Mouse (Mus musculus): ENCODE data around the gene Dhodh.

Dhodh gene

GRCm38 (mm10) chr8:109585652-109586051, 22.8 kb downstream of the Dhodh start:
- DNase-seq (ENCODE audit: low spot score), result no peak

- no peak for DNase-seq (ENCODE audit: low spot score)
These were observed 23.6 kb downstream of the Dhodh start for GRCm38 (mm10) chr8:109584830-109585229.

- no peak for DNase-seq (ENCODE audit: low spot score)
These were observed 24.2 kb downstream of the Dhodh start for GRCm38 (mm10) chr8:109584293-109584692.

DNA sequence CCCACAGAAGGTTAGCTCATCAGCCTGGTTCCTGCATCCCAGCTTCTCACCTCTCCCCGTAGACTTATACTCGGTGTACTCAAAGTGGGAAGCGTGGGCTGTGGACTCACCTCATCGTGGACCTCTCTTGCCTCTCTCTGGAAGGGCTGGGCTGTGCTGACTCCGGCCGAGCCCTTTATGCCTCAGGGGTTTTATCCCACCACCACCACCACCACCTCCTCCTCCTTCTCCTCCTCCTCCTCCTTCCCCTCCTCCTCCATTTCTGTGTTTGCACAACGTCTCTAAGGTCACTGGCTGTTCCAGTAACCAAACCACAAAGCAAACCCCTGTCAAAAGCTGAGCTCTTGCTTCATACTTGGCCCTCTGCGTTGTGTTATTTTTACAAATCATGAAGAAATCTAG, 29.6 kb downstream of the Dhodh start, which contains the start of gene Hp:
Hp (minus strand) TSS at position 273 of the 402 bp plus-strand sequence.
- DNase-seq (ENCODE audit: low spot score), result no peak

- no peak for DNase-seq (ENCODE audit: low spot score)
These were observed 32.2 kb downstream of the Dhodh start for GRCm38 (mm10) chr8:109576311-109576710.

GRCm38 (mm10) chr8:109571139-109571538, 37.3 kb downstream of the Dhodh start:
- no peak for DNase-seq (ENCODE audit: low spot score)

GRCm38 (mm10) chr8:109565498-109566333, 42.8 kb downstream of the Dhodh start, which contains the start of the genes Dhx38 and Txnl4b:
Gene Dhx38, minus strand, starts transcription at chr8:109565861.
Gene Txnl4b, plus strand, starts transcription at chr8:109565892.
- DNase-seq (ENCODE audit: low spot score), result peak; percentile 95

DNA sequence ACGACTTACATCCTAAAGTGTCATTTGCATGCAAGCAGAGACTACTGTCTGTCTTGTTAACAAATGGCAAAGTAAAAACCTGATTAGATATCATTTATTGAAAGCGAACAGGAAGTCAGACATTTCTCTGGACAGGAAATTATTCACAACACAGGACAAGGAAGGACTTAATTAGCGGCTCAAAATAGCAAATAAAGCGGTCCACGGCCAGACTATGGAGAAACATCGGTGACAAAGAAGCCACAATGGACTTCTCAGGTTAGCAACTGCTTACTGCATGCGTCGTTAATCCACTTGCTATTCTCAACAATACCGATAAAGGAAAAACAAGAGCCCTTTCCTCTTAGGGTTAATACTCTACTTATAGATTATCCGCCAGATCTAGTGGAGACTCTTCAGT, 43.7 kb downstream of the Dhodh start:
- DNase-seq (ENCODE audit: low spot score), result no peak

GRCm38 (mm10) chr8:109563881-109564280, 44.6 kb downstream of the Dhodh start:
- DNase-seq (ENCODE audit: low spot score), result no peak

- no peak for DNase-seq (ENCODE audit: low spot score)
These were observed 56.8 kb downstream of the Dhodh start for GRCm38 (mm10) chr8:109551663-109552062.

- DNase-seq (ENCODE audit: low spot score), result no peak
These were observed 64.4 kb downstream of the Dhodh start for GRCm38 (mm10) chr8:109544049-109544448.

- no peak for DNase-seq (ENCODE audit: low spot score)
These were observed 65.5 kb downstream of the Dhodh start for GRCm38 (mm10) chr8:109542748-109543519.

DNA sequence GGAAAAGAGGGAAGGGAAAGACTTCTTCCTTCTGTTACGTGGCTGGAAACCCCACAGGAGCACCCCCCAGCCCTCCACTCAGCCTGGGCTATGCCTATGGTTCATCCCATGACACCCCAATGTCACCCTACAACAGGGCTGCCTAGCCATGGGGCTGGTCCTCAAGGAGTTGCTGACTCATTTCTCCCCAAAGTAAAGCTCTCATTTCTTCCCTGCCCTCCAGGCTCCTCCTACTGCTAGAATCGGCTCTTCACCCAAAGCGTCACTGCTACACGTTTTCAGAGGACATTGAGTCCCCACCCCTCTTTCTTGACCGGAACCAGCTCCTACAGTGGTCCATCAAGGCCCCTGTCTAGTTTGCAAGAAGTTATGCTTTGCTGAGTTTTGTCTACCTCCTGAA, 66.3 kb downstream of the Dhodh start:
- no peak for DNase-seq (ENCODE audit: low spot score)
